Mouse (Mus musculus) adrenal gland, postnatal 14 days (tissue): Measurements from ENCODE around the gene Shroom3. TPM values are rescaled to one million over a fixed set of nuclear protein-coding genes. Genes with fewer than 3 reads are reported as not detected.

ENCODE experiments used
- DNase-seq: peaks from one replicate; pipeline ENCODE4 v3.0.0; 2021; ENCODE audit warnings: mixed read lengths
- total RNA-seq: library from RNA; stranded (reverse); gene quantifications from 2 replicates; pipeline ENCODE4 v1.2.3, GENCODE M21; 2021

Shroom3 gene
- total RNA-seq, 1 experiment from 2014 or later: 7.9 TPM

- no peak for DNase-seq
Measured at GRCm38 (mm10) chr5:92751488-92751887, 68.3 kb downstream of the Shroom3 start.

GRCm38 (mm10) chr5:92755241-92755775 is 72.1 kb downstream of the Shroom3 start:
- no peak for DNase-seq

- no peak for DNase-seq
Measured at GRCm38 (mm10) chr5:92759156-92759745, 76.0 kb downstream of the Shroom3 start.

- no peak for DNase-seq
Measured at GRCm38 (mm10) chr5:92760542-92760941, 77.3 kb downstream of the Shroom3 start.

- DNase-seq: no peak
Measured at GRCm38 (mm10) chr5:92761615-92762353, 78.5 kb downstream of the Shroom3 start.

GRCm38 (mm10) chr5:92762425-92762824 is 79.2 kb downstream of the Shroom3 start:
- no peak for DNase-seq

- DNase-seq: peak; percentile 11
Measured at GRCm38 (mm10) chr5:92763546-92763952, 80.3 kb downstream of the Shroom3 start.

GRCm38 (mm10) chr5:92766301-92766700 is 83.1 kb downstream of the Shroom3 start:
- DNase-seq: no peak

GRCm38 (mm10) chr5:92767194-92767777 is 84.1 kb downstream of the Shroom3 start:
- DNase-seq: no peak

GRCm38 (mm10) chr5:92767857-92768291 is 84.6 kb downstream of the Shroom3 start:
- DNase-seq: no peak

- no peak for DNase-seq
Measured at GRCm38 (mm10) chr5:92773821-92774220, 90.6 kb downstream of the Shroom3 start.

- no peak for DNase-seq
Measured at GRCm38 (mm10) chr5:92774419-92774818, 91.2 kb downstream of the Shroom3 start.

GRCm38 (mm10) chr5:92774893-92775292 is 91.7 kb downstream of the Shroom3 start:
- DNase-seq: no peak

GRCm38 (mm10) chr5:92778395-92778794 is 95.2 kb downstream of the Shroom3 start:
- no peak for DNase-seq

- DNase-seq: no peak
Measured at GRCm38 (mm10) chr5:92781082-92781481, 97.8 kb downstream of the Shroom3 start.

GRCm38 (mm10) chr5:92784037-92784860 is 101.0 kb downstream of the Shroom3 start:
- DNase-seq: no peak

GRCm38 (mm10) chr5:92785870-92786436 is 102.7 kb downstream of the Shroom3 start:
- DNase-seq: no peak

- DNase-seq: no peak
Measured at GRCm38 (mm10) chr5:92788990-92789389, 105.8 kb downstream of the Shroom3 start.

- DNase-seq: no peak
Measured at GRCm38 (mm10) chr5:92796089-92796990, 113.1 kb downstream of the Shroom3 start.

- DNase-seq: no peak
Measured at GRCm38 (mm10) chr5:92797981-92798380, 114.7 kb downstream of the Shroom3 start.

GRCm38 (mm10) chr5:92804379-92804778 is 121.1 kb downstream of the Shroom3 start:
- DNase-seq: no peak
